Mouse (Mus musculus): ENCODE results near the gene Cog6. TPM values are rescaled to one million over a fixed set of nuclear protein-coding genes. Genes with fewer than 3 reads are reported as not detected.

Cog6 gene
- 0.65 and 0.89 TPM in 2 replicates for polyA plus RNA-seq (2012)

DNA sequence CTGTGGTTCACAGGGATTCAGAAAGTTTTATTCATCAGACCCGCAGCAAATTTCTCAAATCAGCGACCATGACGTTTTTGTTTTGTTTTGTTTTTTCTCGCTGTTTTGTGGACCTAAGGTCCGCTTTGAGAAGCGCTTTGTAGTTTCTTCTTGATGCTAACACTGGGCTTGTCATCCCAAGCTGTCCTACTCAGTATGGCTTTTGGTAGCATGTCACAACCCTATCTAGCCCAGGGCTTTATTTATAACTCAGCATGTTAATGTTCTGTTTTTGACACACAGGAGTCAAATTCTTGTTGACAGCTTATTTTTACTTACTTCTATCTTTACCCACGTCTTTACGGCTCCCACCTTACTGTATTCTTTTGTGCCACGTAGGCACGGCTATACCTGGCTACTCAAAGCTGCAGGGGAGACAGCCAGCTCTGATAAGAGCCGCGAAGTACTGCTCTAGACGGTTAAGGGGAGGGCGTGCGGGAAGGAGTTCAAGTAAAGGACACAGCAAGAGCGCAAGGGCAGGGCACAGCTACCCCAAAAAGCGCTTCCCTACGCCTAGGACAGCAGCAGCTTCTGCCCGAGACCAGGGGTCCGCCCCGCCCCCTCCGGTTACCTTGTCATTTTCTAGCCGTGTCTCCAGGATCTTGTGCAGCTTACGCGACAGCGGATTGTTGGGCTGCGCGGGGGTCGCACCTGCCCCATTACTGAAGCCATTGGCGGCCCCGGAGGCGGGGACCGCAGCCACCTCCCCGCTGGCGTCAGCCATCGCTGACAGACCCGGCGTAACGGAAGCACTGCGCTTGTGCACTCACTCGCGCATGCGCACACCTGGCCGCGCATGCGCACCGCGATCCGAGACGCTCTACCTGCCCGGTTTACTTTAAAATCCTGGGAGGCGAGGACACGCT lies at the start of gene Cog6:
Gene Cog6, minus strand, starts transcription at position 802 of the 905 bp plus-strand sequence.
- peaks cover 16% of the 10 kb centered on the region for H3K36me3 ChIP-seq (ENCODE audit: control insufficient read depth)
- peak within 1 kb of the TSS; percentile 68 for H3K4me3 ChIP-seq (replicated peaks)
- no peaks in the 10 kb centered on the region for H3K27me3 ChIP-seq (ENCODE audit: control insufficient read depth)
- peaks cover 12% of the 10 kb centered on the region for H3K4me1 ChIP-seq (ENCODE audit: control insufficient read depth)
- H3K9me3 ChIP-seq (ENCODE audit: control insufficient read depth, low read length) = no peaks in the 10 kb centered on the region
- TF ChIP-seq TAL1 (IDR thresholded peaks at IDR 0.05; ENCODE audit: low read length) (no peak), GATA1 (IDR thresholded peaks at IDR 0.05; ENCODE audit: low read length) (no peak)

DNA sequence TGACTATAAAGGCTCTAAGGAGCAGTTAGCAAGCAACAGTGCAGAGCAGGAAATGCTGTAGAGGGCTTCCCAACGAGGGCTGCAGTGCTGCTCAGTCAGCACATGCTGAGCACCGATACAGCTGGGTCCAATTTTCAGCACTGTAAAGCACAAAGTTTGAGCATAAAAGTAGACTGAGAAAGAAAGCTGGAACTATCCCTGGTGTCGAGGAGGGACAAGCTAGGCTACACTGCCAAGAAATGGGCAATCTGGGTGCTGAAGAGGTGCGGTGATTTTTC lies 49.0 kb upstream of the Cog6 start:
- Histone ChIP-seq H3K4me3 (replicated peaks) (no peak overlapping the region), H3K36me3 (ENCODE audit: control insufficient read depth) (no peaks in the 10 kb centered on the region), H3K4me1 (ENCODE audit: control insufficient read depth) (no peaks in the 10 kb centered on the region), H3K9me3 (ENCODE audit: control insufficient read depth, low read length) (no peaks in the 10 kb centered on the region), H3K27me3 (ENCODE audit: control insufficient read depth) (no peaks in the 10 kb centered on the region)
- TF ChIP-seq TAL1 (IDR thresholded peaks at IDR 0.05; ENCODE audit: low read length) (no peak), GATA1 (IDR thresholded peaks at IDR 0.05; ENCODE audit: low read length) (no peak)

DNA sequence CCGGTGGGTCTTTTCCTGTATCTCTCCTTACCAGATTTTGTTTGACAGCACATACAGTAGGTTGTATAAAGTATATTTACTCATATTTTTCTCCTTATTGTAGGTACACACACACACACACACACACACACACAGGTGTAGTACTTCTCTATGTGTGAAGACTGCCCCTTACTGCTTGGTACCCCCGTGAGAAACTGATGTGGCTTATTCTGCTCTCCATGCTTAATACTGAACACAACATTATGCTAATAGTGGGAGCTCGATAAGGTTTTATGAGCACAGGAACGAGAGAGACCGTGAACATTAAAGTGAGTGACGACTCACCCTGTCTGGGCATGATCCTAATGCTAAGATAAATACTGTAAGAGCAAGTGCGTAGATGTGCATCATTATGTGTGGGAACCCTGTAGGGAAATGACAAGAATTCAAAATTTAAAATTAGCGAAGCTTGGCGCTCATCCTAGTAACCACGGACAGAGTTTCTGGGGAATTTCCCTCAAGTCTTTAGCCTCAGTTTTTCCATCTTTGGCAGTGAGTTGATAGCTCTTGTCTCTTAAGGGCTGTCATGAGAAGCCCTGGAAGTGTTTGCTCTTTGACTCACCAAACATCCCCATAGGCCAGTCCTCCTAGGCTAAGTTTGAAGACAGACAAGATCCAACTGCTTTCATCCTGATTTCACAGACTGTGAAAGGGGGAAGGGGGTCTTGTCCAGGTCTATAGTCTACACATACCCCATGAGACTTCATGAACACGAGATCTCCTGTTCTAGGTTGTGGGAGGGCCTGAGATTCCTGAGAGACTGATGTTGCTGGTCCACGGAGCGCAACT lies 48.4 kb upstream of the Cog6 start:
- Histone ChIP-seq H3K36me3 (ENCODE audit: control insufficient read depth) (no peaks in the 10 kb centered on the region), H3K4me3 (replicated peaks) (no peak overlapping the region), H3K4me1 (ENCODE audit: control insufficient read depth) (no peaks in the 10 kb centered on the region), H3K27me3 (ENCODE audit: control insufficient read depth) (no peaks in the 10 kb centered on the region), H3K9me3 (ENCODE audit: control insufficient read depth, low read length) (no peaks in the 10 kb centered on the region)
- TF ChIP-seq TAL1 (IDR thresholded peaks at IDR 0.05; ENCODE audit: low read length) (no peak), GATA1 (IDR thresholded peaks at IDR 0.05; ENCODE audit: low read length) (no peak)

DNA sequence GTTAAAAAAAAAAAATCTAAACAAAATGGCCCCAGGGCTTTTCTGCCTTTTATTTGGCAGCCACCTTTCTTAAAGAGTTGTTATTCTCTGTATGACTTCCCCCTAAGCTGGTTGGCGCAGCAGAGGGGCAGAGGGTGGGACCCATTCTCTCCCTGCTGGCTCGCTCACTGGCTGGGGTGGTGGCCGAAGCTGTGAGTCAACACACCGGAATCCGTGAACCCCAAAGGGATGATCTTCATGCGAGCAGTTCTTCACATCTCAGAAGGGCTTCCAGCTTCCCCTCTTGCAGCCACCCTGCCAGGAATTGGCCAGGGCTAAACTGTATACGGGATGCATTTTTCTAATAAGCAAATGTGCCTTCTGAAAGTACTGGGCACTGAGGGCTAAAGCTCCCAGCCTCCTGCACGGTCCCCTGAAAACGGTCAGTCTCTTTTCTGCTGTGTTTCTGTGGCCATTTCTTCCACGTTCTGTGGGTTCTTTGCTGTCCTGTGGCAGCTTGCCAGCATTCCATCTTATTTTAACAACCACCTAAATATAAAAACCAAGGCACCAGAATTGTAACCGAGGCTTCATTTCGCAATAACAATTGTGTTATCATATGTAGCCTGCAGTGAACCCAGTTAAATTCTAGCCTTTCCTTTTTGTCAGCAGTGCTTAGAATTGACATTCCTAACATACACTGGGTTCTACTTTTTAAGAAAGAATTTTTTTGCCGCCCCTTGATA lies 46.5 kb upstream of the Cog6 start:
- Histone ChIP-seq H3K4me3 (replicated peaks) (no peak overlapping the region), H3K9me3 (ENCODE audit: control insufficient read depth, low read length) (no peaks in the 10 kb centered on the region), H3K36me3 (ENCODE audit: control insufficient read depth) (no peaks in the 10 kb centered on the region), H3K27me3 (ENCODE audit: control insufficient read depth) (no peaks in the 10 kb centered on the region), H3K4me1 (ENCODE audit: control insufficient read depth) (no peaks in the 10 kb centered on the region)
- TF ChIP-seq GATA1 (IDR thresholded peaks at IDR 0.05; ENCODE audit: low read length) (no peak), TAL1 (IDR thresholded peaks at IDR 0.05; ENCODE audit: low read length) (no peak)

DNA sequence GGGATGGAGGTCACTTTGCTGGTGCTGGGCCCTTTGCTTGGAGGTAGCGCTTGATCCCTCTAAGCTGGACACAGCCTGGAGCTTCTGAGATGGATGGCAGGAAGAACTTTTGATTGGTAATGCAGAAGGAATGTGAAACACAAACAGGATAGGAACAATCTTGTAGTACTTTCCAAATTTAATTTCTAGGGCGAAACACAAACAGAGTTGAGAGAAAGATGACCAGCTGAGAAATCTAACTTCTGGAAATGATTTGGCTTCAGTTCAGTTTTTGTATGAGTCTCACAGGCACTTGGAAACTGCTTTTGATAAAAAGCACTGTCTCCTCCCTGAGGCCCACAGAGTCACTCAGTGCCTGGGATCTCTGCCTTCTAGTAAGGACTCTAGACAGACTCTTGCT lies 42.9 kb upstream of the Cog6 start:
- Histone ChIP-seq H3K27me3 (ENCODE audit: control insufficient read depth) (no peaks in the 10 kb centered on the region), H3K9me3 (ENCODE audit: control insufficient read depth, low read length) (no peaks in the 10 kb centered on the region), H3K36me3 (ENCODE audit: control insufficient read depth) (no peaks in the 10 kb centered on the region), H3K4me1 (ENCODE audit: control insufficient read depth) (no peaks in the 10 kb centered on the region), H3K4me3 (replicated peaks) (no peak overlapping the region)
- TF ChIP-seq GATA1 (IDR thresholded peaks at IDR 0.05; ENCODE audit: low read length) (no peak), TAL1 (IDR thresholded peaks at IDR 0.05; ENCODE audit: low read length) (no peak)

DNA sequence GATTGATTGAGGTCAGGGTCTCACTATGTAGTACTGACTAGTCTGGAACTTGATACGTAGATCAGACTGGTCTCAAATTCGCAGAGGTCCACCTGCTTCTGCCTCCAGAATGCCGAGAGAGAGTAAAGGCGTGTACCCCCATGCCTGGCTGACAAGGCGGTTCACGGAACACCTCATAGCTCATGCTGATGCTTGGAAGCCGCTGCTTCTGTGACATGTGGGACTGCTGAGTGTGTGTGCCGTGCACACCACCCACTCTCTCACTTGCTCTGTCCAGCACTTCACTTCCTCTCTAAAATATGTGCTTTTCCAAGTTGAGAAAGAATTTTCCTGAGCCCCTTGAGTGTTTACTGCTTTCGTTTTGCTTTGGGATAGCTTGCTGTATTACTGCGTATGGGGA lies 39.4 kb upstream of the Cog6 start:
- no peaks in the 10 kb centered on the region for H3K9me3 ChIP-seq (ENCODE audit: control insufficient read depth, low read length)
- no peaks in the 10 kb centered on the region for H3K4me1 ChIP-seq (ENCODE audit: control insufficient read depth)
- TF ChIP-seq TAL1 (IDR thresholded peaks at IDR 0.05; ENCODE audit: low read length) (no peak), GATA1 (IDR thresholded peaks at IDR 0.05; ENCODE audit: low read length) (no peak)
- H3K4me3 ChIP-seq (replicated peaks) = no peak overlapping the region
- H3K36me3 ChIP-seq (ENCODE audit: control insufficient read depth) = no peaks in the 10 kb centered on the region
- H3K27me3 ChIP-seq (ENCODE audit: control insufficient read depth) = no peaks in the 10 kb centered on the region

DNA sequence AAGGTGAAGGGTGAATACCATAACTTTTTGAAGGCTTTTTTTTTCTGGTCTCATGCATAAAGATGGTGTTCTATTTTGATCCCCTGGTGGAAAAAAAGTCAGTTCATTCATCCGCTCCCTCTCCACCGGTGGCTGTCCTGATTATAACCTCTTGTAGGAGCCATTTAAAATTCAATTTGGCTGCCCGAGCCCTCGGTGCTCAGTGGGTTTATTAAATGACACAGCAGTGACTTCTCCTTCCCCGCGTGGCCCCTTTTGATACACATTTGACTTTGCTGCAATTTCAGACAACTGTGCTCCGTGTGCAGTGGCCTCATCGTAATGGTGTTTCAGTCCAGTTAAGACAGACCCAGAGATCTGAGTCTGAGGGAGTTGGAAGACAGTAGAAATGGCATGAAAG lies 35.3 kb upstream of the Cog6 start:
- H3K4me1 ChIP-seq (ENCODE audit: control insufficient read depth) = no peaks in the 10 kb centered on the region
- H3K9me3 ChIP-seq (ENCODE audit: control insufficient read depth, low read length) = no peaks in the 10 kb centered on the region
- no peaks in the 10 kb centered on the region for H3K27me3 ChIP-seq (ENCODE audit: control insufficient read depth)
- H3K36me3 ChIP-seq (ENCODE audit: control insufficient read depth) = no peaks in the 10 kb centered on the region
- no peak overlapping the region for H3K4me3 ChIP-seq (replicated peaks)
- TF ChIP-seq TAL1 (IDR thresholded peaks at IDR 0.05; ENCODE audit: low read length) (no peak), GATA1 (IDR thresholded peaks at IDR 0.05; ENCODE audit: low read length) (no peak)

DNA sequence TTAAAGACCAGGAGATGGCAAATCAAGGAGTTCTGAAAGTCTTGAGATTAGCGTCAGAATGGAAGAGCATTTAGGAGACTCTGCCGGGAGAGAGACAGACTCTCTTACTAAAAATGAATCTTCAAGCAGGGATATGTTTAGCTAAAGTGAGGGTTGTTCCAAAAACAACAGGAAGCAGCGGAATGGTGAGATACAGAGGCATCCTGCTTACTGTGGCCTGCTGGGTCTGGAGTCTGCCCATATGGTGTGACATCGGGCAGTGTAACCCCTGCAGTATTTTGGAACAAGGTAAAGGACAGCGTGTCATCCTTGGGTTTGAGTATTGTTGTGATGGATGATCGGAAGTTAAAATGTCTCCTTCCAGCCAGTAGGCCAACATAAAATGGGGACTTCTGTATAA lies 29.3 kb upstream of the Cog6 start:
- H3K36me3 ChIP-seq (ENCODE audit: control insufficient read depth) = no peaks in the 10 kb centered on the region
- no peak overlapping the region for H3K4me3 ChIP-seq (replicated peaks)
- peaks cover 24% of the 10 kb centered on the region for H3K27me3 ChIP-seq (ENCODE audit: control insufficient read depth)
- H3K9me3 ChIP-seq (ENCODE audit: control insufficient read depth, low read length) = no peaks in the 10 kb centered on the region
- no peaks in the 10 kb centered on the region for H3K4me1 ChIP-seq (ENCODE audit: control insufficient read depth)
- TF ChIP-seq TAL1 (IDR thresholded peaks at IDR 0.05; ENCODE audit: low read length) = no peak
- TF ChIP-seq GATA1 (IDR thresholded peaks at IDR 0.05; ENCODE audit: low read length) = no peak

DNA sequence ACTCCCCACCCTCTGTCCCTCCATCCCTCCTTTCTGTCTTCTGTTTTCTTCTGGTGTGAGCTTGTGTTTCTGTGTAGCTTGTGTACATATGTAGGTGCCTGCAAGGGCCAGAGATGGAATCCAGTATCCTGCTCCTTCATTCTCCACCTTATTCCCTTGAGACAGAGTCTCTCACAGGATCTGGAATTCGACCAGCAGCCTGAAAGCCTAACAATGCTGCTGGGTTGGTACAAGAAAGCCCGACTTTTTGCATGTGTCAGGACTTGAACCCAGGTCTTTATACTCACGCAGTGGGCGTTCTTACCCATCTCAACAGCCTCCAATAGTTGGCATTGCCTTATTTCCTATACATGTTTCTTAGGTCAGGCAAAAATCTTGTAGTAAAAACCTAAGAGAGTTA lies 28.7 kb upstream of the Cog6 start:
- H3K4me1 ChIP-seq (ENCODE audit: control insufficient read depth) = no peaks in the 10 kb centered on the region
- no peak for TF ChIP-seq TAL1 (IDR thresholded peaks at IDR 0.05; ENCODE audit: low read length)
- TF ChIP-seq GATA1 (IDR thresholded peaks at IDR 0.05; ENCODE audit: low read length) = no peak
- no peaks in the 10 kb centered on the region for H3K9me3 ChIP-seq (ENCODE audit: control insufficient read depth, low read length)
- H3K36me3 ChIP-seq (ENCODE audit: control insufficient read depth) = no peaks in the 10 kb centered on the region
- H3K27me3 ChIP-seq (ENCODE audit: control insufficient read depth) = peaks cover 31% of the 10 kb centered on the region
- H3K4me3 ChIP-seq (replicated peaks) = no peak overlapping the region

All from erythroblast, embryonic 14.5 days (primary cell).